Mouse (Mus musculus) heart, embryonic 16.5 days (tissue): ENCODE measurements around the gene Msi2. TPM values are rescaled to one million over a fixed set of nuclear protein-coding genes. Genes with fewer than 3 reads are reported as not detected.

Experiments
- ATAC-seq: fragments of 200-750 bp; cut with Nextera tagmentation; replicated peaks from 2 replicates; pipeline ENCODE4 v1.8.0; 2017; ENCODE audit warnings: moderate number of reproducible peaks; ENCODE audit not compliant: insufficient read depth, low FRiP score; ENCODE audit errors: extremely low read depth
- H3K27ac ChIP-seq: fragments of 300-500 bp; sonication (generic); 2 replicates; pipeline ENCODE4 v1.5.1; 2014; ENCODE audit warnings: mild to moderate bottlenecking, low read length, control low read depth, moderate library complexity
- H3K27me3 ChIP-seq: fragments of 300-500 bp; sonication (generic); 2 replicates; pipeline ENCODE4 v1.6.1; 2014; ENCODE audit warnings: low read length, mixed read lengths; ENCODE audit not compliant: control insufficient read depth, insufficient read depth
- H3K36me3 ChIP-seq: fragments of 300-500 bp; sonication (generic); 2 replicates; pipeline ENCODE4 v1.6.1; 2014; ENCODE audit not compliant: control insufficient read depth, insufficient read depth
- H3K4me1 ChIP-seq: fragments of 300-500 bp; sonication (generic); 2 replicates; pipeline ENCODE4 v1.6.1; 2014; ENCODE audit warnings: low read length, mixed read lengths; ENCODE audit not compliant: control insufficient read depth, insufficient read depth
- H3K4me2 ChIP-seq: fragments of 300-500 bp; sonication (generic); 2 replicates; pipeline ENCODE4 v1.6.1; 2014; ENCODE audit warnings: low read depth, mild to moderate bottlenecking, control low read depth, low read length
- H3K4me3 ChIP-seq: fragments of 300-500 bp; sonication (generic); 2 replicates; pipeline ENCODE4 v1.5.1; 2014; ENCODE audit warnings: mild to moderate bottlenecking, control low read depth, low read length
- H3K9ac ChIP-seq: fragments of 300-500 bp; sonication (generic); 2 replicates; pipeline ENCODE4 v1.6.1; 2014; ENCODE audit warnings: low read length, control low read depth
- H3K9me3 ChIP-seq: fragments of 300-500 bp; sonication (generic); replicated peaks from 2 replicates; pipeline ENCODE4 v1.6.1; 2016; ENCODE audit warnings: low read length; ENCODE audit not compliant: control insufficient read depth
- WGBS: fragments of 180-500 bp; shearing (Covaris S2); extraction: QIAGEN DNeasy Blood & Tissue Kit; methylation state at CpG from one replicate; pipeline ENCODE4 v1.1.7; 2014; 5-methylcytosine and 5-hydroxymethylcytosine counted together
- polyA plus RNA-seq: library from polyadenylated mRNA; unstranded; fragments of >200 nt; fragmentation: Nextera tagmentation; extraction: Ambion mirVana; gene quantifications from 2 replicates; pipeline ENCODE4 v1.2.1, GENCODE M21; 2015

Msi2 gene
- polyA plus RNA-seq, 1 experiment from 2014 or later: 20.6 TPM

GRCm38 (mm10) chr11:88474889-88475440 lies 243.3 kb downstream of the Msi2 start:
- no peak overlapping the region for H3K4me3 ChIP-seq
- no peaks in the 10 kb centered on the region for H3K9me3 ChIP-seq
- H3K36me3 ChIP-seq: peaks cover 8% of the 10 kb centered on the region
- peak overlapping the region; percentile 31; the same call in 1 of the 2 replicates for H3K9ac ChIP-seq
- H3K27ac ChIP-seq: peak overlapping the region; percentile 90
- H3K27me3 ChIP-seq: no peaks in the 10 kb centered on the region
- WGBS: 45% methylated on average over 4 of the region's 4 CpGs
- ATAC-seq: peak; percentile 73
- no peak overlapping the region for H3K4me2 ChIP-seq
- peaks cover 47% of the 10 kb centered on the region for H3K4me1 ChIP-seq

GRCm38 (mm10) chr11:88472731-88473130 lies 245.6 kb downstream of the Msi2 start:
- no peaks in the 10 kb centered on the region for H3K9me3 ChIP-seq
- no peak overlapping the region for H3K27ac ChIP-seq
- no peak overlapping the region for H3K4me3 ChIP-seq
- H3K9ac ChIP-seq: no peak overlapping the region; the same call in 1 of the 2 replicates
- ATAC-seq: no peak
- peaks cover 56% of the 10 kb centered on the region for H3K4me1 ChIP-seq
- H3K4me2 ChIP-seq: no peak overlapping the region
- 75% methylated on average over 8 of the region's 8 CpGs for WGBS
- H3K27me3 ChIP-seq: no peaks in the 10 kb centered on the region
- no peaks in the 10 kb centered on the region for H3K36me3 ChIP-seq

- Histone ChIP-seq H3K9me3 (no peaks in the 10 kb centered on the region), H3K27me3 (no peaks in the 10 kb centered on the region)
- WGBS: 58% methylated on average over 12 of the region's 12 CpGs
Observed at GRCm38 (mm10) chr11:88471981-88472647, 246.2 kb downstream of the Msi2 start.

GRCm38 (mm10) chr11:88470599-88470998 lies 247.7 kb downstream of the Msi2 start:
- H3K4me2 ChIP-seq: peak overlapping the region; percentile 24; the same call in 1 of the 2 replicates
- no peaks in the 10 kb centered on the region for H3K9me3 ChIP-seq
- H3K27ac ChIP-seq: peak overlapping the region; percentile 88
- ATAC-seq: peak; percentile 8; the same call in 1 of the 2 replicates
- H3K4me3 ChIP-seq: no peak overlapping the region
- no peaks in the 10 kb centered on the region for H3K36me3 ChIP-seq
- H3K4me1 ChIP-seq: peaks cover 61% of the 10 kb centered on the region
- no peak overlapping the region; the same call in 1 of the 2 replicates for H3K9ac ChIP-seq
- H3K27me3 ChIP-seq: no peaks in the 10 kb centered on the region

More at GRCm38 (mm10) chr11:88471981-88472647, 246.2 kb downstream of the Msi2 start:
- Histone ChIP-seq H3K27ac (peak overlapping the region; percentile 88), H3K9ac (peak overlapping the region; percentile 36; the same call in 1 of the 2 replicates), H3K4me1 (peaks cover 62% of the 10 kb centered on the region), H3K4me2 (no peak overlapping the region), H3K4me3 (no peak overlapping the region), H3K36me3 (no peaks in the 10 kb centered on the region)
- ATAC-seq: no peak

GRCm38 (mm10) chr11:88468996-88469395 lies 249.3 kb downstream of the Msi2 start:
- H3K4me2 ChIP-seq: no peak overlapping the region
- peaks cover 59% of the 10 kb centered on the region for H3K4me1 ChIP-seq
- H3K9ac ChIP-seq: no peak overlapping the region
- no peaks in the 10 kb centered on the region for H3K27me3 ChIP-seq
- ATAC-seq: no peak
- H3K9me3 ChIP-seq: no peaks in the 10 kb centered on the region
- H3K27ac ChIP-seq: peak overlapping the region; percentile 12
- H3K4me3 ChIP-seq: no peak overlapping the region
- peaks cover 3% of the 10 kb centered on the region; the same call in 1 of the 2 replicates for H3K36me3 ChIP-seq

GRCm38 (mm10) chr11:88467498-88468245 lies 250.6 kb downstream of the Msi2 start:
- Histone ChIP-seq H3K4me3 (no peak overlapping the region), H3K9ac (peak overlapping the region; percentile 58), H3K27me3 (no peaks in the 10 kb centered on the region), H3K36me3 (peaks cover 3% of the 10 kb centered on the region; the same call in 1 of the 2 replicates), H3K27ac (peak overlapping the region; percentile 83), H3K4me1 (peaks cover 61% of the 10 kb centered on the region), H3K9me3 (no peaks in the 10 kb centered on the region), H3K4me2 (peak overlapping the region; percentile 14)
- peak; percentile 80 for ATAC-seq
- WGBS: 21% methylated on average over 18 of the region's 18 CpGs

- ATAC-seq: no peak
- 47% methylated on average over 6 of the region's 6 CpGs for WGBS
- Histone ChIP-seq H3K4me3 (no peak overlapping the region), H3K36me3 (peaks cover 3% of the 10 kb centered on the region; the same call in 1 of the 2 replicates), H3K9ac (no peak overlapping the region), H3K27ac (0 out of 2 replicates have a peak overlapping the region, but pooled peaks have one; percentile 25), H3K27me3 (no peaks in the 10 kb centered on the region), H3K9me3 (no peaks in the 10 kb centered on the region), H3K4me1 (peaks cover 44% of the 10 kb centered on the region), H3K4me2 (no peak overlapping the region)
Observed at GRCm38 (mm10) chr11:88463951-88464350, 254.4 kb downstream of the Msi2 start.

- Histone ChIP-seq H3K4me2 (no peak overlapping the region), H3K27me3 (no peaks in the 10 kb centered on the region), H3K27ac (no peak overlapping the region), H3K9me3 (no peaks in the 10 kb centered on the region), H3K9ac (no peak overlapping the region), H3K4me3 (no peak overlapping the region), H3K36me3 (peaks cover 3% of the 10 kb centered on the region; the same call in 1 of the 2 replicates), H3K4me1 (peaks cover 37% of the 10 kb centered on the region)
- no peak for ATAC-seq
- 83% methylated on average over 8 of the region's 8 CpGs for WGBS
Observed at GRCm38 (mm10) chr11:88462789-88463188, 255.5 kb downstream of the Msi2 start.

GRCm38 (mm10) chr11:88461601-88462000 lies 256.7 kb downstream of the Msi2 start:
- H3K27ac ChIP-seq: no peak overlapping the region
- peaks cover 3% of the 10 kb centered on the region; the same call in 1 of the 2 replicates for H3K36me3 ChIP-seq
- H3K27me3 ChIP-seq: no peaks in the 10 kb centered on the region
- H3K9me3 ChIP-seq: no peaks in the 10 kb centered on the region
- no peak overlapping the region for H3K4me2 ChIP-seq
- H3K4me3 ChIP-seq: no peak overlapping the region
- peaks cover 31% of the 10 kb centered on the region for H3K4me1 ChIP-seq
- H3K9ac ChIP-seq: no peak overlapping the region
- whole genome bisulfite sequencing: 73% methylated on average over 4 of the region's 4 CpGs
- ATAC-seq: no peak
